In genomic region chr5:140981370-140981805, GRCm38 (mm10) we compare ENCODE assay signal across 13 mouse cellular contexts. TPM values are rescaled to one million over a fixed set of nuclear protein-coding genes. Genes with fewer than 3 reads are reported as not detected.
DNase-seq lines count a peak whose midpoint lies in the region; ATAC-seq lines count a peak whose summit lies in the region.
"Had no signal": no experiment of that assay in that cellular context is flagged by ENCODE, and none has a peak within 500 bp of the region (broad histone marks: within the 10 kb centered on the region; RNA-seq: fewer than 3 reads in every experiment).

No protein-coding gene starts in this region.

- H3K27me3 ChIP-seq in heart, embryonic 12.5 days (replicated peaks): no peaks in the 10 kb centered on the region
- no peaks in the 10 kb centered on the region for H3K27me3 ChIP-seq in heart, embryonic 11.5 days (ENCODE audit: control insufficient read depth, insufficient read depth, low read length)
- no peaks in the 10 kb centered on the region for H3K27me3 ChIP-seq in forebrain, embryonic 10.5 days (ENCODE audit: poor library complexity, severe bottlenecking)
- H3K27me3 ChIP-seq: lung, embryonic 15.5 days had no signal

- H3K9me3 ChIP-seq in heart, embryonic 12.5 days (replicated peaks): peaks cover 19% of the 10 kb centered on the region; the same call in 1 of the 2 replicates
- no peaks in the 10 kb centered on the region; the same call in 1 of the 2 replicates for H3K9me3 ChIP-seq in heart, embryonic 11.5 days (replicated peaks; ENCODE audit: control insufficient read depth, low read length)
- peaks cover 10% of the 10 kb centered on the region for H3K9me3 ChIP-seq in forebrain, embryonic 10.5 days
- H3K9me3 ChIP-seq: lung, embryonic 15.5 days had no signal

- no peak overlapping the region for H3K4me3 ChIP-seq in heart, embryonic 12.5 days
- no peak overlapping the region for H3K4me3 ChIP-seq in heart, embryonic 11.5 days (ENCODE audit: low read depth, low read length)
- H3K4me3 ChIP-seq in forebrain, embryonic 10.5 days: no peak overlapping the region
- H3K4me3 ChIP-seq: lung, embryonic 15.5 days had no signal

- no peak overlapping the region for H3K9ac ChIP-seq in heart, embryonic 12.5 days
- H3K9ac ChIP-seq in heart, embryonic 11.5 days (ENCODE audit: low read depth, low read length): no peak overlapping the region
- H3K9ac ChIP-seq: lung, embryonic 15.5 days had no signal

- H3K4me2 ChIP-seq in heart, embryonic 12.5 days: no peak overlapping the region
- H3K4me2 ChIP-seq in heart, embryonic 11.5 days: no peak overlapping the region
- H3K4me2 ChIP-seq: lung, embryonic 15.5 days had no signal

- no peaks in the 10 kb centered on the region for H3K36me3 ChIP-seq in heart, embryonic 12.5 days
- no peaks in the 10 kb centered on the region for H3K36me3 ChIP-seq in heart, embryonic 11.5 days (ENCODE audit: control insufficient read depth, insufficient read depth, low read length)
- no peaks in the 10 kb centered on the region for H3K36me3 ChIP-seq in forebrain, embryonic 10.5 days (replicated peaks)
- H3K36me3 ChIP-seq: lung, embryonic 15.5 days had no signal

- H3K4me1 ChIP-seq in heart, embryonic 12.5 days (replicated peaks): peaks cover 9% of the 10 kb centered on the region
- no peaks in the 10 kb centered on the region for H3K4me1 ChIP-seq in heart, embryonic 11.5 days (ENCODE audit: control insufficient read depth, insufficient read depth, low read length)
- H3K4me1 ChIP-seq in forebrain, embryonic 10.5 days: peaks cover 9% of the 10 kb centered on the region
- H3K4me1 ChIP-seq: lung, embryonic 15.5 days had no signal

- WGBS in heart, embryonic 12.5 days: 35% methylated on average over 6 of the region's 6 CpGs
- 47% methylated on average over 6 of the region's 6 CpGs for WGBS in heart, embryonic 11.5 days (ENCODE audit: insufficient replicate concordance)
- 24% methylated on average over 6 of the region's 6 CpGs for whole genome bisulfite sequencing in forebrain, embryonic 10.5 days

- 0 out of 2 replicates have a peak, but pooled peaks have one; percentile 9 for ATAC-seq in heart, embryonic 12.5 days (ENCODE audit: insufficient number of reproducible peaks, low FRiP score)
- no peak for ATAC-seq in heart, embryonic 11.5 days (replicated peaks; ENCODE audit: insufficient number of reproducible peaks, low FRiP score, low TSS enrichment)
- ATAC-seq: hindbrain, postnatal 0 days had no signal

- no peak overlapping the region for H3K27ac ChIP-seq in heart, embryonic 12.5 days (ENCODE audit: poor library complexity, severe bottlenecking)
- no peak overlapping the region for H3K27ac ChIP-seq in heart, embryonic 11.5 days (ENCODE audit: low read depth, low read length)
- H3K27ac ChIP-seq in forebrain, embryonic 10.5 days: no peak overlapping the region
- H3K27ac ChIP-seq: hindbrain, postnatal 0 days; lung, embryonic 15.5 days had no signal

- DNase-seq in ovary, postnatal 36 days (ENCODE audit: low spot score): peak; percentile 22
- DNase-seq in ovary, adult 18-20 months (ENCODE audit: low spot score): no peak
- DNase-seq in adrenal gland, postnatal 14 days: peak; percentile 66
- peak; percentile 54 for DNase-seq in mesoderm, embryonic 11.5 days (ENCODE audit: low read depth, low spot score)
- DNase-seq in forebrain, embryonic 10.5 days (ENCODE audit: extremely low spot score, low spot score): no peak
- no peak for DNase-seq in cerebellum, postnatal 4 days (ENCODE audit: low spot score in 2 of 2)
- DNase-seq: cerebellum, adult 9-10 months; heart, adult 18-20 months; right cerebral cortex, postnatal 25 days had no signal

RNA-seq across cellular contexts. Expression of gene Card11, which starts 19.0 kb away (rescaled TPM):
- polyA plus RNA-seq in heart, embryonic 12.5 days (2016; fragmentation: Nextera tagmentation; extraction: Ambion mirVana): 0.18 and 0.21 TPM in 2 replicates
- 0.06 and 0.08 TPM in 2 replicates for polyA plus RNA-seq in heart, embryonic 11.5 days (2014; fragmentation: Nextera tagmentation; extraction: Ambion mirVana)
- total RNA-seq in adrenal gland, postnatal 14 days (2021): 0.63 and 7.8 TPM in 2 replicates
- polyA plus RNA-seq in forebrain, embryonic 10.5 days (2016; fragmentation: Nextera tagmentation; extraction: Ambion mirVana): not detected in 2 replicates
- total RNA-seq: hindbrain, postnatal 0 days had no signal

Comparison
In these comparisons a context has a peak if more than half of its experiments do, and no peak if none do; other contexts are left out.
1. DNase-seq: peak in ovary, postnatal 36 days (single experiment), adrenal gland, postnatal 14 days (single experiment) and mesoderm, embryonic 11.5 days (single experiment); none in ovary, adult 18-20 months (single experiment), forebrain, embryonic 10.5 days (single experiment) and cerebellum, postnatal 4 days (0 of 2).